Mouse (Mus musculus) kidney, adult 2 months (tissue): ENCODE measurements around the gene Trmt10c.

Source experiments
- CTCF ChIP-seq: fragments of 200-500 bp; conservative IDR thresholded peaks from 2 replicates; pipeline ENCODE4 v1.5.1; 2011; ENCODE audit warnings: low read depth, mild to moderate bottlenecking, control low read depth, low read length, moderate library complexity, mixed read lengths; ENCODE audit not compliant: insufficient read depth, insufficient read length
- POLR2A ChIP-seq: fragments of 200-500 bp; IDR thresholded peaks from one replicate; pipeline ENCODE4 v1.6.1; 2011; ENCODE audit warnings: low read depth, low read length, control low read depth

DNA sequence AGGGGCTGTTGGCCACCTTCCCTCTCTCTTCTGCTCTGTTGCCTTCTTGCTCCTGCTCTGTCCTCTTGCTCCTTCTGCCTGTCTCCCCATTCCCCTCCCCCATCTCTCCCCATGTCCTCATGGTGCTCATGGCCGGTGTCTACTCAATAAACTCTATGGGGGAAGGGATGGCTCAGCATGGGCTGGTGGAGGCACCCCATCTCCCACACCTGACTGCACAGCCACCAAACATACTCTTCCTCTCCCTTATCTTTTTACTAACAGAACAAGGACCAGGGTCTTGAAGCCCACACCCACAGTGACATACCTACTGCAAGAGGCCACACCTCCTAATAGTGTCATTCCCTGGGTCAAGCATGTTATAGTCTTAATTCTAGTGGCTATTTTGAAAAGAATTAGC is 36.5 kb upstream of the Trmt10c start:
- TF ChIP-seq POLR2A (no peak), CTCF (no peak)
